Mouse (Mus musculus) liver, adult 2 months (tissue): ENCODE measurements at regions not wholly inside any gene's neighbourhood (a gene's known extent, or its start where the extent isn't known, plus 50 kb on each side); places are given as distances from the start of the nearest gene placed in this dataset.

ENCODE experiments used
- CTCF ChIP-seq: fragments of 200-500 bp; IDR thresholded peaks from 2 replicates; pipeline ENCODE4 v1.5.1; 2011; ENCODE audit warnings: low read depth, low read length, control low read depth
- POLR2A ChIP-seq: fragments of 200-500 bp; IDR thresholded peaks from 2 replicates; pipeline ENCODE4 v1.6.1; 2011; ENCODE audit warnings: low read length, control low read depth; ENCODE audit not compliant: insufficient read depth; ENCODE audit errors: extremely low read depth

- TF ChIP-seq POLR2A (no peak), CTCF (no peak)
These were observed 548.9 kb upstream of the Nrp1 start for GRCm38 (mm10) chr8:127809203-127810155.
